Mouse (Mus musculus): Measurements from ENCODE around the gene Wwc1.

- TF ChIP-seq HCFC1 (IDR thresholded peaks at IDR 0.05; ENCODE audit: borderline replicate concordance, insufficient read depth, low read length) (no peak), MAFK (IDR thresholded peaks at IDR 0.05; ENCODE audit: insufficient read depth, low read depth, low read length) (no peak), CHD2 (IDR thresholded peaks at IDR 0.05; ENCODE audit: low read depth, low read length) (no peak)
Measured at GRCm38 (mm10) chr11:35916466-35917185, 63.7 kb downstream of the Wwc1 start.

All from ES-E14 (cell line).